In genomic region chr6:125148926-125149568, GRCm38 (mm10) we compare ENCODE assay signal across 8 mouse cellular contexts. TPM values are rescaled to one million over a fixed set of nuclear protein-coding genes. Genes with fewer than 3 reads are reported as not detected.
DNase-seq lines count a peak whose midpoint lies in the region; ATAC-seq and TF ChIP-seq lines count a peak whose summit lies in the region.

No protein-coding gene starts in this region.

- peak overlapping the region; percentile 15 for H3K27ac ChIP-seq in lung, embryonic 16.5 days (ENCODE audit: low read length)
- H3K27ac ChIP-seq in heart, embryonic 13.5 days (replicated peaks), result peak overlapping the region; percentile 96

- 77% methylated on average over 16 of the region's 16 CpGs for WGBS in lung, embryonic 16.5 days
- WGBS in lung, adult 2 months, result 47% methylated on average over 16 of the region's 16 CpGs
- WGBS in heart, embryonic 13.5 days, result 47% methylated on average over 16 of the region's 16 CpGs

- TF ChIP-seq CTCF in lung, adult 2 months (IDR thresholded peaks at IDR 0.05; ENCODE audit: insufficient read depth, low read length), result no peak

- H3K27me3 ChIP-seq in lung, embryonic 16.5 days (ENCODE audit: control insufficient read depth, insufficient read depth, low read depth, low read length), result no peaks in the 10 kb centered on the region
- H3K27me3 ChIP-seq in heart, embryonic 13.5 days (replicated peaks), result no peaks in the 10 kb centered on the region

- peak overlapping the region; percentile 42; the same call in 1 of the 2 replicates for H3K9ac ChIP-seq in lung, embryonic 16.5 days (ENCODE audit: low read length)
- H3K9ac ChIP-seq in heart, embryonic 13.5 days, result peak overlapping the region; percentile 88

- no peak overlapping the region for H3K4me2 ChIP-seq in lung, embryonic 16.5 days (ENCODE audit: low read depth, low read length)
- H3K4me2 ChIP-seq in heart, embryonic 13.5 days, result peak overlapping the region; percentile 96

- H3K4me3 ChIP-seq in lung, embryonic 16.5 days (ENCODE audit: low read length), result no peak overlapping the region
- no peak overlapping the region for H3K4me3 ChIP-seq in lung, adult 2 months (replicated peaks; ENCODE audit: extremely low read depth, low read depth, low read length)
- peak overlapping the region; percentile 35 for H3K4me3 ChIP-seq in heart, embryonic 13.5 days

- ATAC-seq in lung, embryonic 16.5 days (ENCODE audit: low read depth), result no peak
- no peak for ATAC-seq in heart, embryonic 13.5 days (ENCODE audit: extremely low read depth, insufficient number of reproducible peaks, low FRiP score, low TSS enrichment)

- TF ChIP-seq POLR2A in lung, adult 2 months (IDR thresholded peaks at IDR 0.05; ENCODE audit: borderline replicate concordance, extremely low read depth, low read depth, low read length), result no peak

- no peaks in the 10 kb centered on the region for H3K36me3 ChIP-seq in lung, embryonic 16.5 days (ENCODE audit: control insufficient read depth, insufficient read depth, low read length)
- H3K36me3 ChIP-seq in heart, embryonic 13.5 days, result peaks cover 38% of the 10 kb centered on the region

- no peaks in the 10 kb centered on the region for H3K9me3 ChIP-seq in lung, embryonic 16.5 days (ENCODE audit: control insufficient read depth, low read length)
- H3K9me3 ChIP-seq in heart, embryonic 13.5 days, result no peaks in the 10 kb centered on the region

- H3K4me1 ChIP-seq in lung, embryonic 16.5 days (replicated peaks; ENCODE audit: control insufficient read depth, insufficient read depth, low read length), result peaks cover 31% of the 10 kb centered on the region
- H3K4me1 ChIP-seq in lung, adult 2 months (ENCODE audit: control insufficient read depth, insufficient read depth, low read length), result peaks cover 21% of the 10 kb centered on the region
- H3K4me1 ChIP-seq in heart, embryonic 13.5 days, result peaks cover 59% of the 10 kb centered on the region

- DNase-seq in lung, adult 2 months, result no peak
- peak; percentile 72 to 73 for DNase-seq in cerebellum, postnatal 10 days
- peak; percentile 80 for DNase-seq in kidney, postnatal 10 days
- DNase-seq in lung, postnatal 4 days, result peak; percentile 34 to 71
- DNase-seq in thymus, postnatal 0 days (ENCODE audit: low spot score), result no peak
- no peak for DNase-seq in urinary bladder, postnatal 10 days (ENCODE audit: low spot score)

RNA-seq across cellular contexts. Expression of gene Iffo1, which starts 4.0 kb away (rescaled TPM):
- polyA plus RNA-seq in lung, embryonic 16.5 days (2015; fragmentation: Nextera tagmentation; extraction: Ambion mirVana), result 5.5 and 7.2 TPM in 2 replicates
- 45.0 and 51.0 TPM in 2 replicates for polyA plus RNA-seq in lung, adult 2 months (2012; rRNA removed)
- polyA plus RNA-seq in heart, embryonic 13.5 days (2015; fragmentation: Nextera tagmentation; extraction: Ambion mirVana), result 9.4 and 9.5 TPM in 2 replicates
- polyA plus RNA-seq in thymus, postnatal 0 days (2015; fragmentation: Nextera tagmentation; extraction: Ambion mirVana), result 13.8 and 19.0 TPM in 2 replicates

RNA-seq across cellular contexts. Expression of gene Gapdh, which starts 17.2 kb away (rescaled TPM):
- 1,562 and 1,631 TPM in 2 replicates for polyA plus RNA-seq in lung, embryonic 16.5 days (2015; fragmentation: Nextera tagmentation; extraction: Ambion mirVana)
- 1,317 and 1,826 TPM in 2 replicates for polyA plus RNA-seq in lung, adult 2 months (2012; rRNA removed)
- polyA plus RNA-seq in heart, embryonic 13.5 days (2015; fragmentation: Nextera tagmentation; extraction: Ambion mirVana), result 4,266 and 4,534 TPM in 2 replicates
- 1,452 and 1,606 TPM in 2 replicates for polyA plus RNA-seq in thymus, postnatal 0 days (2015; fragmentation: Nextera tagmentation; extraction: Ambion mirVana)

RNA-seq across cellular contexts. Expression of gene Nop2, which starts 17.3 kb away (rescaled TPM):
- polyA plus RNA-seq in lung, embryonic 16.5 days (2015; fragmentation: Nextera tagmentation; extraction: Ambion mirVana), result 44.5 and 52.5 TPM in 2 replicates
- polyA plus RNA-seq in lung, adult 2 months (2012; rRNA removed), result 10.1 and 13.6 TPM in 2 replicates
- polyA plus RNA-seq in heart, embryonic 13.5 days (2015; fragmentation: Nextera tagmentation; extraction: Ambion mirVana), result 42.7 and 48.1 TPM in 2 replicates
- 53.9 and 60.7 TPM in 2 replicates for polyA plus RNA-seq in thymus, postnatal 0 days (2015; fragmentation: Nextera tagmentation; extraction: Ambion mirVana)

RNA-seq across cellular contexts. Expression of gene Ncapd2, which starts 42.5 kb away (rescaled TPM):
- polyA plus RNA-seq in lung, embryonic 16.5 days (2015; fragmentation: Nextera tagmentation; extraction: Ambion mirVana), result 123 and 135 TPM in 2 replicates
- polyA plus RNA-seq in lung, adult 2 months (2012; rRNA removed), result 15.5 and 34.2 TPM in 2 replicates
- polyA plus RNA-seq in heart, embryonic 13.5 days (2015; fragmentation: Nextera tagmentation; extraction: Ambion mirVana), result 80.3 and 81.8 TPM in 2 replicates
- 130 and 153 TPM in 2 replicates for polyA plus RNA-seq in thymus, postnatal 0 days (2015; fragmentation: Nextera tagmentation; extraction: Ambion mirVana)

RNA-seq across cellular contexts. Expression of gene Mrpl51, which starts 42.6 kb away (rescaled TPM):
- 216 and 226 TPM in 2 replicates for polyA plus RNA-seq in lung, embryonic 16.5 days (2015; fragmentation: Nextera tagmentation; extraction: Ambion mirVana)
- polyA plus RNA-seq in lung, adult 2 months (2012; rRNA removed), result 30.1 and 39.4 TPM in 2 replicates
- 219 and 251 TPM in 2 replicates for polyA plus RNA-seq in heart, embryonic 13.5 days (2015; fragmentation: Nextera tagmentation; extraction: Ambion mirVana)
- 281 and 294 TPM in 2 replicates for polyA plus RNA-seq in thymus, postnatal 0 days (2015; fragmentation: Nextera tagmentation; extraction: Ambion mirVana)

Comparison
In these comparisons a context has a peak if more than half of its experiments do, and no peak if none do; other contexts are left out.
1. DNase-seq: peak in cerebellum, postnatal 10 days (2 of 2), kidney, postnatal 10 days (single experiment) and lung, postnatal 4 days (2 of 2); none in lung, adult 2 months (single experiment), thymus, postnatal 0 days (single experiment) and urinary bladder, postnatal 10 days (single experiment).